Mouse (Mus musculus) heart, adult 2 months (tissue): ENCODE data around the gene Sf1.

ENCODE experiments used
- CTCF ChIP-seq: fragments of 200-600 bp; IDR thresholded peaks from 2 replicates; pipeline ENCODE4 v1.8.1; 2022; ENCODE audit warnings: antibody characterized with exemption, mild to moderate bottlenecking, moderate library complexity
- POLR2A ChIP-seq: fragments of 200-500 bp; IDR thresholded peaks from 2 replicates; pipeline ENCODE4 v1.6.1; 2011; ENCODE audit warnings: mild to moderate bottlenecking, low read depth, low read length, control low read depth; ENCODE audit not compliant: insufficient read depth

DNA sequence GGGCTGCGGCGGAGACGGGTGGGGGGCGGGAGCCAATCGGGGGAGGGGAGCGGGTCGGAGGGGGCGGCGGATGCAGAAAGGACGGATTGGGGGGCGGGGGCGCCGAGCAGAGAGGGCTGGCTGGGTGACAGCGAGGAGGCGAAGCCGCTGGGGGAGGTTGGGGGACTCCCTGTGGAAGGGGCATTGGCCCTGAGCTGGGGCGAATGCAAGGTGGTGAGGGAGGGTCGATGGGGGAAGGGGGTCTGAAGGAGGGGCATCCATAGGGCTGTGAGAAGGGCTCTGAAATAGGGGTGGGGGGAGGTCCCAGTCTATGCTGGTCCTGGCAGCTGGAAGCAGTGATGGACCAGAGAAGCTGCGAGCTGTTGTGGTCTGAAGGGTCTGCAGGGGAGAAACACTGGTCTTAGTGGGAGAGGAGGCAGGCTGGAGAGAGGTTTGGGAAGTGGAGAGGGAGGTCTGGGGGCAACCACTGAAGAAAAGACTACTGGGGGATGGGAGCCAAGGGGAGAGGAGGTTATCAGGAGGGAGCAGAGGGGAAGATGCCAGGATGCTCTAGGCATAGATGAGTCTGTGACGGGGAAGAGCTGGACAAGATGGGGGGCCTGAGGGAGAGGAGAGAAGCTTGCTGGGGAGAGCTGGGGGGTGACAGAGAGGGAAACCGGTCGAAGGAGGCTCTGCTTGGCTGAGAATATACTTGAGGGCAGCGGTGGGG lies 55.6 kb downstream of the Sf1 start:
- TF ChIP-seq POLR2A (no peak), CTCF (no peak)
